Mouse (Mus musculus) midbrain, embryonic 10.5 days (tissue): ENCODE results near the gene Ptgds. TPM values are rescaled to one million over a fixed set of nuclear protein-coding genes. Genes with fewer than 3 reads are reported as not detected.

ENCODE experiments used
- DNase-seq: peaks from one replicate; pipeline ENCODE4 v3.0.0-alpha.2; 2017; ENCODE audit warnings: low spot score
- H3K27ac ChIP-seq: fragments of 300-500 bp; sonication (generic); replicated peaks from 2 replicates; pipeline ENCODE4 v1.5.1; 2016; ENCODE audit warnings: mild to moderate bottlenecking
- H3K27me3 ChIP-seq: fragments of 300-500 bp; sonication (generic); 2 replicates; pipeline ENCODE4 v1.6.1; 2016; ENCODE audit warnings: low read depth, mild to moderate bottlenecking; ENCODE audit not compliant: poor library complexity, severe bottlenecking
- H3K36me3 ChIP-seq: fragments of 300-500 bp; sonication (generic); 2 replicates; pipeline ENCODE4 v1.6.1; 2016; ENCODE audit warnings: mild to moderate bottlenecking, moderate library complexity
- H3K4me1 ChIP-seq: fragments of 300-500 bp; sonication (generic); 2 replicates; pipeline ENCODE4 v1.6.1; 2016
- H3K4me3 ChIP-seq: fragments of 300-500 bp; sonication (generic); 2 replicates; pipeline ENCODE4 v1.5.1; 2016; ENCODE audit warnings: mild to moderate bottlenecking, moderate library complexity
- H3K9me3 ChIP-seq: fragments of 300-500 bp; sonication (generic); replicated peaks from 2 replicates; pipeline ENCODE4 v1.6.1; 2016; ENCODE audit warnings: mild to moderate bottlenecking
- WGBS: fragments of 180-500 bp; shearing (Covaris S2); methylation state at CpG from one replicate; pipeline ENCODE4 v1.1.7; 2016; 5-methylcytosine and 5-hydroxymethylcytosine counted together
- polyA plus RNA-seq: library from polyadenylated mRNA; unstranded; fragments of >200 nt; fragmentation: Nextera tagmentation; extraction: Ambion mirVana; gene quantifications from 2 replicates; pipeline ENCODE4 v1.2.1, GENCODE M21; 2016

Gene Ptgds
- polyA plus RNA-seq, 1 experiment from 2014 or later, result not detected

- no peaks in the 10 kb centered on the region for H3K27me3 ChIP-seq
- no peaks in the 10 kb centered on the region for H3K9me3 ChIP-seq
- H3K27ac ChIP-seq, result no peak overlapping the region
- H3K36me3 ChIP-seq, result peaks cover 17% of the 10 kb centered on the region; the same call in 1 of the 2 replicates
- no peak for DNase-seq
- 84% methylated on average over 9 of the region's 9 CpGs for WGBS
- no peak overlapping the region for H3K4me3 ChIP-seq
- peaks cover 25% of the 10 kb centered on the region for H3K4me1 ChIP-seq
Observed at GRCm38 (mm10) chr2:25457022-25457896, 12.6 kb downstream of the Ptgds start.

GRCm38 (mm10) chr2:25456205-25456953 is 13.5 kb downstream of the Ptgds start, which contains the start of gene Clic3:
TSS of gene Clic3 (plus strand) at chr2:25456838.
- H3K27ac ChIP-seq, result no peak within 1 kb of the TSS
- peaks cover 23% of the 10 kb centered on the region for H3K4me1 ChIP-seq
- no peak within 1 kb of the TSS for H3K4me3 ChIP-seq
- DNase-seq, result no peak
- H3K36me3 ChIP-seq, result peaks cover 17% of the 10 kb centered on the region; the same call in 1 of the 2 replicates
- 71% methylated on average over 14 of the region's 14 CpGs for WGBS
- H3K27me3 ChIP-seq, result no peaks in the 10 kb centered on the region
- no peaks in the 10 kb centered on the region for H3K9me3 ChIP-seq

GRCm38 (mm10) chr2:25452951-25453350 is 16.9 kb downstream of the Ptgds start:
- Histone ChIP-seq H3K4me1 (no peaks in the 10 kb centered on the region), H3K36me3 (peaks cover 5% of the 10 kb centered on the region; the same call in 1 of the 2 replicates), H3K9me3 (no peaks in the 10 kb centered on the region), H3K27me3 (no peaks in the 10 kb centered on the region), H3K27ac (no peak overlapping the region), H3K4me3 (no peak overlapping the region)
- DNase-seq, result no peak
- WGBS, result 58% methylated on average over 1 of the region's 1 CpGs

GRCm38 (mm10) chr2:25450853-25451647 is 18.8 kb downstream of the Ptgds start:
- 87% methylated on average over 8 of the region's 8 CpGs for WGBS
- Histone ChIP-seq H3K4me3 (no peak overlapping the region), H3K4me1 (no peaks in the 10 kb centered on the region), H3K27ac (no peak overlapping the region), H3K27me3 (no peaks in the 10 kb centered on the region), H3K36me3 (peaks cover 24% of the 10 kb centered on the region), H3K9me3 (no peaks in the 10 kb centered on the region)
- DNase-seq, result no peak

GRCm38 (mm10) chr2:25442682-25443081 is 27.2 kb downstream of the Ptgds start:
- H3K4me1 ChIP-seq, result no peaks in the 10 kb centered on the region
- no peak overlapping the region for H3K27ac ChIP-seq
- no peaks in the 10 kb centered on the region for H3K9me3 ChIP-seq
- DNase-seq, result no peak
- WGBS, result 90% methylated on average over 14 of the region's 14 CpGs
- peaks cover 94% of the 10 kb centered on the region for H3K36me3 ChIP-seq
- H3K4me3 ChIP-seq, result no peak overlapping the region
- no peaks in the 10 kb centered on the region for H3K27me3 ChIP-seq

GRCm38 (mm10) chr2:25441067-25441466 is 28.8 kb downstream of the Ptgds start:
- Histone ChIP-seq H3K4me3 (no peak overlapping the region), H3K36me3 (peaks cover 94% of the 10 kb centered on the region), H3K27ac (no peak overlapping the region), H3K4me1 (no peaks in the 10 kb centered on the region), H3K27me3 (no peaks in the 10 kb centered on the region), H3K9me3 (no peaks in the 10 kb centered on the region)
- no peak for DNase-seq
- 88% methylated on average over 20 of the region's 20 CpGs for WGBS

GRCm38 (mm10) chr2:25436286-25436820 is 33.5 kb downstream of the Ptgds start:
- WGBS, result 94% methylated on average over 10 of the region's 10 CpGs
- Histone ChIP-seq H3K4me1 (peaks cover 16% of the 10 kb centered on the region), H3K9me3 (no peaks in the 10 kb centered on the region), H3K4me3 (no peak overlapping the region), H3K36me3 (peaks cover 73% of the 10 kb centered on the region), H3K27ac (no peak overlapping the region), H3K27me3 (no peaks in the 10 kb centered on the region)
- no peak for DNase-seq

- Histone ChIP-seq H3K9me3 (no peaks in the 10 kb centered on the region), H3K27ac (0 out of 2 replicates have a peak overlapping the region, but pooled peaks have one; percentile 17), H3K4me1 (peaks cover 36% of the 10 kb centered on the region), H3K4me3 (no peak overlapping the region), H3K27me3 (peaks cover 17% of the 10 kb centered on the region), H3K36me3 (peaks cover 58% of the 10 kb centered on the region)
- no peak for DNase-seq
- 88% methylated on average over 8 of the region's 8 CpGs for WGBS
Observed at GRCm38 (mm10) chr2:25434292-25434691, 35.6 kb downstream of the Ptgds start.

- WGBS, result 90% methylated on average over 17 of the region's 17 CpGs
- Histone ChIP-seq H3K36me3 (peaks cover 46% of the 10 kb centered on the region), H3K27ac (no peak overlapping the region), H3K4me3 (no peak overlapping the region), H3K27me3 (peaks cover 22% of the 10 kb centered on the region), H3K9me3 (no peaks in the 10 kb centered on the region), H3K4me1 (peaks cover 46% of the 10 kb centered on the region)
- no peak for DNase-seq
Observed at GRCm38 (mm10) chr2:25433101-25433500, 36.7 kb downstream of the Ptgds start.

GRCm38 (mm10) chr2:25432326-25433098 is 37.3 kb downstream of the Ptgds start:
- no peak overlapping the region for H3K4me3 ChIP-seq
- 81% methylated on average over 11 of the region's 11 CpGs for WGBS
- no peak for DNase-seq
- H3K9me3 ChIP-seq, result no peaks in the 10 kb centered on the region
- peaks cover 48% of the 10 kb centered on the region for H3K4me1 ChIP-seq
- H3K36me3 ChIP-seq, result peaks cover 40% of the 10 kb centered on the region
- H3K27me3 ChIP-seq, result peaks cover 22% of the 10 kb centered on the region
- H3K27ac ChIP-seq, result no peak overlapping the region

- peaks cover 48% of the 10 kb centered on the region for H3K4me1 ChIP-seq
- H3K4me3 ChIP-seq, result no peak overlapping the region
- H3K27me3 ChIP-seq, result peaks cover 25% of the 10 kb centered on the region
- H3K36me3 ChIP-seq, result peaks cover 29% of the 10 kb centered on the region
- H3K27ac ChIP-seq, result no peak overlapping the region
- no peaks in the 10 kb centered on the region for H3K9me3 ChIP-seq
- WGBS, result 48% methylated on average over 6 of the region's 6 CpGs
- DNase-seq, result no peak
Observed at GRCm38 (mm10) chr2:25431308-25431855, 38.5 kb downstream of the Ptgds start.
